Mouse (Mus musculus) embryonic fibroblast, embryonic 13.5 days (primary cell): Measurements from ENCODE around the gene Gm21060.

ENCODE experiments used
- CTCF ChIP-seq: IDR thresholded peaks from 2 replicates; pipeline ENCODE4 v1.5.1; 2011; ENCODE audit warnings: mild to moderate bottlenecking, control low read depth, low read length, moderate library complexity, borderline replicate concordance; ENCODE audit not compliant: insufficient read depth
- POLR2A ChIP-seq: IDR thresholded peaks from 2 replicates; pipeline ENCODE4 v1.6.1; 2011; ENCODE audit warnings: low read depth, mild to moderate bottlenecking, control low read depth, low read length, moderate library complexity

DNA sequence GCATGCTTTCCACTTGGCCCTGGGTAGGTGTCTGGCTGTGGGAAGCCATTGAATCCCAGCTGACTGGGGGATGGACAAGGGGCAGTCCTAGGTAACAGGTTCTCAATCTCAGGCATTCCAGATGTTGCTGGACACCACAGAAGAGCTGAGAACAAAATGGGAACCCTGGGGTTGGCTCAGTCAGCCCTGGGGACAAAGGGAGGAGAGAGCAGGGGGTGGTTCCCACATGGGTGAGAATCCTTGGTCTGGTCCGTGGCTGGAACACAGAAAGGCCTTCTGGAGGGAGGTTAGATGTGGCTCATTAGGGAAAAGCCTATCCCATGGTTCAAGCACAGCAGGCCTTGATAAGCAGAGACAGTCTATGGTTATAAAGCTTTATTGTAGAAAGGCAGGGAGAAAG is 13.3 kb downstream of the Gm21060 start:
- TF ChIP-seq POLR2A, result no peak
- TF ChIP-seq CTCF, result no peak
